Mouse (Mus musculus) T-helper 17 cell (primary cell): ENCODE measurements around the gene Vmn1r50.
"Not testable (repeated sequence)": the region's sequence is repeated elsewhere in the genome, so short reads cannot be mapped to it uniquely, and the experiment has no call there.

Experiments
- in situ Hi-C, 2 experiments: fragments of 300-600 bp; cut with MboI, MseI; formaldehyde crosslinking; loops; 1 replicate in 1 of 2; 2 replicates in 1 of 2; pipeline ENCODE4 v1.15.1; 2025; ENCODE audit warnings: high pct_unique_total_duplicates in 2 of 2

Vmn1r50 gene

DNA sequence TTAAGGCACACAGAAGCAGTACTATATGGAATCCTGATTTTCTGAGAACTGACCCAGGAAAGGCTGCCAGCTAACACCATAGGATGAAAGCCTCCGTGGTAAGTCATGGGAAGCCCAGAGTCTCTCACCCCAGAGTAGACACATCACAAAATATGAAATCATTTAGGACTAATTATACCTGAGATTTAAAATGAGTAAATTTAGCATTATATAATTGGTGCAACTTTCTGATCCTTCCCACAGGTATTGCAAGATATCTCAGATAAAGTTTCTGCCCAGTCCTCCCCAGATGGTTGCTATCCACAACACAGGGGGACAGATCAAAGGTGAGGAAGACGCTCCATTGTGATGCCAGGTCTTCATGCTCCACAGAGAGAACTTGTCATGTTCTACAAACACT lies at the start of gene Vmn1r50:
TSS of gene Vmn1r50 (plus strand) at position 301 of the 400 bp plus-strand sequence.
- in situ Hi-C loops, result no loop called here

DNA sequence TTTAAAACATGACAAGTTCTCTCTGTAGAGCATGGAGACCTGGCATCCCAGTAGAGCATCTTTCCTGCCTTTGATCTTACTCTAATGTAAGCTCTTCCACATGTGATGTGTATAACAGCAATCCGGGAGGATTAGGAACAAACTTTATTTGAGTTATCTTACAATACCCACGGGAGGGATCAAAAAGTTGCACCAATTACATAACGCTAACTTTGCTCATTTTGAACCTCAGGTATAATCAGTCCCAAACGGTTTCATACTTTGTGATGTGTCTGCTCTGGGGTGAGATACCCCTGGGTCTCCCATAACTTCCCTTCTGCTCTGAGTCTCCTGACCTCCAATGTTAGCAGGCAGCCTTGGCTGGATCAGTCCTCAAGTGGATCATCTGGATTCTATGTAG lies 22.8 kb upstream of the Vmn1r50 start, which contains the start of gene Vmn1r49:
TSS of gene Vmn1r49 (minus strand) at position 101 of the 400 bp plus-strand sequence.
- in situ Hi-C loops, result no loop called here

DNA sequence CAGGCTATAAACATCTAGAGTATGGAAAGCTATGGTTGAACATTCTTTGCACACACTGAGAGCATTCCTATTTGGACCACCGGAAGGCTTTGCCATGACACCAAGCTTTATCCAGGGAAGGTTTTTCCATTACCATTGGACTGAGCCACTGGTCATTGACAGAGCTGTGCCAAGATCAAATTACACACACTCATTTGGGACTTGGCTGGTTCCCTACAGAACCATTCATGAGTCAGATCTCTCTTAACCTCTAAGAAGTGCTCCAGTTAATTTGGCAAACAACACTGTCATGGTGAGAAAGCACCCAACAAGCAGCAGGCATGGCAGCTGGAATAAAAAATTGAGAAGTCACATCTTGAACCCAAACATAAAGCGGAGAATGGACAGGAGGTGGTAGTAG lies 664 bp upstream of the Vmn1r50 start:
- in situ Hi-C loops, result no loop called here

DNA sequence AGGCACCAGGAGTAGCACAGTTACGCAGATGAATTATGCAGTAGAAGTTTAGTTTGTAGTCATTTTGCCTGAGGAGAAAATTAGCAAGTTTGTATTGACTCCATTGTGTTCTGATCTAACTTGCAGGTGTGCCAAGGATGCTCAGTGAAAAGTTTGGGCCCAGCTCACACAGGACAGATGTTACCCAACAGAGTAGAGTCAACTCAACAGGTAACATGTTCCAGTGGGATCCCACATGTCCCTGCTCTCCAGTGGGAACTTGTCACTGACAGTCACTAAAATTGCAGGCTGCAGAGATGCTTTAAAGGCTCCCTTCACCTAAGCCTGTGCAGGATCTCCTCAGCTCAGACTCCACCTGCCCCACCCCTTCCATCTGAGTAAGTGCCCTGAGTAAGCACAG lies 21.1 kb downstream of the Vmn1r50 start, which contains the start of gene Vmn1r51:
TSS of gene Vmn1r51 (plus strand) at position 301 of the 400 bp plus-strand sequence.
- in situ Hi-C loops, result not testable (repeated sequence)
